Mouse (Mus musculus) stomach, postnatal 0 days (tissue): ENCODE measurements around the gene Reep3. TPM values are rescaled to one million over a fixed set of nuclear protein-coding genes. Genes with fewer than 3 reads are reported as not detected.

Experiments used
- ATAC-seq: fragments of 200-750 bp; cut with Nextera tagmentation; 2 replicates; pipeline ENCODE4 v1.8.0; 2017; ENCODE audit not compliant: low FRiP score, low TSS enrichment
- DNase-seq: peaks from one replicate; pipeline ENCODE4 v3.0.0-alpha.2; 2016; ENCODE audit warnings: low spot score
- H3K27ac ChIP-seq: fragments of 300-500 bp; sonication (generic); replicated peaks from 2 replicates; pipeline ENCODE4 v1.5.1; 2014; ENCODE audit warnings: mild to moderate bottlenecking, control low read depth
- H3K27me3 ChIP-seq: fragments of 300-500 bp; sonication (generic); 2 replicates; pipeline ENCODE4 v1.6.1; 2014; ENCODE audit warnings: low read length; ENCODE audit not compliant: control insufficient read depth, insufficient read depth
- H3K36me3 ChIP-seq: fragments of 300-500 bp; sonication (generic); 2 replicates; pipeline ENCODE4 v1.6.1; 2014; ENCODE audit warnings: low read length, mixed read lengths; ENCODE audit not compliant: control insufficient read depth, insufficient read depth
- H3K4me1 ChIP-seq: fragments of 300-500 bp; sonication (generic); replicated peaks from 2 replicates; pipeline ENCODE4 v1.6.1; 2014; ENCODE audit warnings: antibody characterized with exemption; ENCODE audit not compliant: control insufficient read depth, insufficient read depth
- H3K4me2 ChIP-seq: fragments of 300-500 bp; sonication (generic); replicated peaks from 2 replicates; pipeline ENCODE4 v1.6.1; 2014; ENCODE audit warnings: low read depth, mild to moderate bottlenecking, control low read depth, moderate library complexity
- H3K4me3 ChIP-seq: fragments of 300-500 bp; sonication (generic); 2 replicates; pipeline ENCODE4 v1.5.1; 2014; ENCODE audit warnings: low read depth, low read length, control low read depth
- H3K9ac ChIP-seq: fragments of 300-500 bp; sonication (generic); 2 replicates; pipeline ENCODE4 v1.6.1; 2014; ENCODE audit warnings: mild to moderate bottlenecking, low read length, control low read depth, mixed read lengths
- H3K9me3 ChIP-seq: fragments of 300-500 bp; sonication (generic); 2 replicates; pipeline ENCODE4 v1.6.1; 2016; ENCODE audit warnings: low read length; ENCODE audit not compliant: control insufficient read depth
- CTCF ChIP-seq: IDR thresholded peaks from 2 replicates; pipeline ENCODE4 v1.5.1; 2016; ENCODE audit warnings: antibody characterized with exemption, low read depth, mild to moderate bottlenecking, moderate library complexity
- EP300 ChIP-seq: optimal IDR thresholded peaks from 2 replicates; pipeline ENCODE3; 2016; ENCODE audit warnings: antibody characterized with exemption
- WGBS: fragments of 180-500 bp; shearing (Covaris S2); extraction: QIAGEN DNeasy Blood & Tissue Kit; methylation state at CpG from one replicate; pipeline ENCODE4 v1.1.7; 2014; 5-methylcytosine and 5-hydroxymethylcytosine counted together
- polyA plus RNA-seq: library from polyadenylated mRNA; unstranded; fragments of >200 nt; fragmentation: Nextera tagmentation; extraction: Ambion mirVana; gene quantifications from 2 replicates; pipeline ENCODE4 v1.2.1, GENCODE M21; 2015

Reep3 gene
- polyA plus RNA-seq, 1 experiment from 2014 or later, result 38.6 TPM

DNA sequence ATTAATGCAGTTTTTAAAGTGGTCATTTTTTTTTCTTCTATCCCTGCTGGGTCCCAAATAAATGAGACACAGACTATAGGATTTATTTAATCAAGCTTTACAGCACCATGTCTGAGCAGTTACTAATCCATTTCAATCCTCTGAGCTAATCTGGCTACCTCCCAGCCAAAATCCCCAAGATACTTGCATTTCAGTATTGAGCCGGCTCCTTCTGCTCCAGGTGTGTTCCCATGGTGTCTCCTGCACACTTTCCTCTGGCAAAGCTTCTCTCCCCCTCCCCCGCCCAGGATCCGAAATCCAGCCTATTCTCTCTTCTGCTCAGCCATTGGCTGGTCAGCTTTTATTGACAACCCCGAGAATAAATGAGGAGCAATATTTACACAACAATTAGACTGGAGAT lies 122.3 kb downstream of the Reep3 start:
- no peak for ATAC-seq
- no peak overlapping the region for H3K4me2 ChIP-seq
- WGBS, result 67% methylated on average over 4 of the region's 4 CpGs
- TF ChIP-seq EP300, result no peak
- TF ChIP-seq CTCF, result no peak
- no peaks in the 10 kb centered on the region for H3K4me1 ChIP-seq
- no peak overlapping the region for H3K27ac ChIP-seq
- H3K9me3 ChIP-seq, result no peaks in the 10 kb centered on the region
- H3K4me3 ChIP-seq, result no peak overlapping the region
- no peak for DNase-seq
- H3K36me3 ChIP-seq, result no peaks in the 10 kb centered on the region
- H3K9ac ChIP-seq, result no peak overlapping the region
- H3K27me3 ChIP-seq, result no peaks in the 10 kb centered on the region

DNA sequence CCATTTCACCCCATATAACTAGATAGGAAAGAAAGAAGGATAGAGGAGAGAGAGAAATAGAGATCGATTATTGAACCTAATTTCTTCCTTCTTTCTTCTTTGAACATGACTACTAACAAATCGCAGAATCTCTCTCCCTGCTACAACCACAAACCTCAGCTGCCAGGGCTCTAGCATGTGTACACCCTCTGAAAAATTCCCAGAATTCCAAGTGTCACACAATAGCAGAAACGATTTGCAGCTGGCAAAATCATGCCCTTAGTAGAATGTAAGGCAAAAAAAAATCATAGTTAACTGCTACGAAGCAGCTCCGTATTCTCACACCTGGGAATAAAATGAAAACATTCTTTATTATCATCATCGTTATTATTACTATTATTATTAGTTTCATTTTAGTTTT lies 122.9 kb downstream of the Reep3 start:
- DNase-seq (no peak), ATAC-seq (no peak)
- Histone ChIP-seq H3K9me3 (no peaks in the 10 kb centered on the region), H3K4me3 (no peak overlapping the region), H3K27me3 (no peaks in the 10 kb centered on the region), H3K36me3 (no peaks in the 10 kb centered on the region), H3K27ac (no peak overlapping the region), H3K9ac (no peak overlapping the region), H3K4me2 (no peak overlapping the region), H3K4me1 (no peaks in the 10 kb centered on the region)
- TF ChIP-seq EP300 (no peak), CTCF (no peak)
- WGBS, result 55% methylated on average over 6 of the region's 6 CpGs

DNA sequence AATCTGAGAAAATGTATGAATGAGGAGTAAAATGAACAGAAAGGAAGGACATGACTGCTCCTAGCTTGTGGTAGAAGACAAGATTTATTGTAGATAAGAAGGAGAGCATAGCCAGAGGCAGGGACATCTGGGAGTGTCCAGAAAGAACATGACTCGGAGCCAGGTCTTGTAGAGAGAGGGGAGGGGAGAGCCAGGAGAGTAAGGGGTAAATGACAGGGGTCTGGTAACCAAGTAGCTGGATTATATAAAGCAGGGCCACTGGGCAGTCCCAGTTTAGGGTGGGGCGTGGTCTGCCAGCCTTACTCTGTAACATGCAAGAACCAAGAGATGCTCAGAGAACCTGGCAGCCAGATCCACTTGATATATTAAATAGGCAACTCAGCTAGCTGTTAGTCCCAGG lies 123.5 kb downstream of the Reep3 start:
- Histone ChIP-seq H3K27ac (no peak overlapping the region), H3K9me3 (no peaks in the 10 kb centered on the region), H3K27me3 (no peaks in the 10 kb centered on the region), H3K4me1 (no peaks in the 10 kb centered on the region), H3K4me3 (no peak overlapping the region), H3K4me2 (no peak overlapping the region), H3K36me3 (no peaks in the 10 kb centered on the region), H3K9ac (no peak overlapping the region)
- ATAC-seq (no peak), DNase-seq (no peak)
- TF ChIP-seq EP300 (no peak), CTCF (no peak)
- WGBS, result 55% methylated on average over 2 of the region's 2 CpGs

DNA sequence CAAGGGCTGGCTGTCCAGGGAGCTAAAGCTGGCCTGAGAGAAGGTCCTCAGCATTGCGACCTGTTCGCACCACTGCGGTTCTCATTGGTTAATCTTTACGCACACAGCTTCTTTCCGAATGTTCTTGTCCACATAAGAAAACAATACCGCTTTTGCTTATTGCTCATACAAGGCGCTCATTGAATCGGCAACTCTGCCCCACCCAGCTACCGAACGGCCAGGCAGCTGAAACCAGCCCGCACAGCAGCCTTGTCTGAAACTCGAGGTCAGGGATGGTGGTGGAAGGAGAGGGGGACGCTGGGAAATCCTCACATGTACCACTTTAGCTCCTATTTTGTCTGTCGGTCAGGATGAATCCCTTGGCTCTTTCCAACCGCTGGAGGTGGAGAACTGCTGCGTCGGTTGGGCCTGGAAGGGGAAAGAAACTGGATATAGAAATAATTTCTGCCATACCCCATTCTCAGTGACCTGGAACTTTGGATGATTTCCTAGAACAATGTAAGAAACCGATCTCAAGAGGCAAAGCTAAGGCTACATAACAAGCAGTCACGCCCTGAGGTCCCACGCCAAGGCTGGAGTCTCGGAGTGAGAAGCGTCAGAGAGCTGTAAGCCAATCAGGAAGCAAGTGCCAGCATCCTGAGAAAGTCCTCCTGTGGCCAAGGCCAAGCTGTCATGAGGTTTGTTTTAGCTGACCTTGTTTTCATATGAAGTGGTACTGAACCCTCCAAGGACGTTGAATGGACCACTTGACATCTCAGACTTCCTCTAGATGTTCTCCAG lies 126.2 kb downstream of the Reep3 start:
- ATAC-seq (no peak), DNase-seq (no peak)
- TF ChIP-seq EP300 (no peak), CTCF (no peak)
- Histone ChIP-seq H3K27me3 (no peaks in the 10 kb centered on the region), H3K36me3 (no peaks in the 10 kb centered on the region), H3K4me1 (no peaks in the 10 kb centered on the region), H3K4me3 (no peak overlapping the region), H3K9ac (no peak overlapping the region), H3K4me2 (no peak overlapping the region), H3K27ac (no peak overlapping the region), H3K9me3 (no peaks in the 10 kb centered on the region)
- WGBS, result 84% methylated on average over 23 of the region's 23 CpGs

DNA sequence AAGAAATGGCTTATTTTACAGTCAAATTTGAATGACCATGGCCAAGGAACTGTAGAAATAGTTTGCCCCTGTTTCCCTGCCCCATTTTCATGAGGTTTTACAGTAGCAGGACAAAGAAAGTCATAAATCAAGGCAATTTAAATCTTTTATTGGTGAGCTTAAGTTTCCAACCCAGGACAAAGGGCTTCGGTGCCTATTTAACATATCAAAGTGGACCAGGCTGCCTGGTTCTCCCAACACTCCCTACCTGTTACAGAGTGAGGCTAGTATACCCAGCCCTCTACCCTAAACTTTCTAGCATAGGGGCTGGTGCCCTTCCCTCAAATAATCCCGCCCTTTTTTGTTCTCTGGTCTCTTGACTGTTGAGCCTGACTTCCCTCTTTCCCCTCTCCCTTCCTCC lies 127.2 kb downstream of the Reep3 start:
- ATAC-seq, result no peak
- no peak for TF ChIP-seq EP300
- no peak for TF ChIP-seq CTCF
- no peak overlapping the region for H3K9ac ChIP-seq
- H3K27me3 ChIP-seq, result no peaks in the 10 kb centered on the region
- no peaks in the 10 kb centered on the region for H3K36me3 ChIP-seq
- H3K27ac ChIP-seq, result no peak overlapping the region
- DNase-seq, result no peak
- no peak overlapping the region for H3K4me3 ChIP-seq
- no peak overlapping the region for H3K4me2 ChIP-seq
- no peaks in the 10 kb centered on the region for H3K4me1 ChIP-seq
- WGBS, result 53% methylated on average over 2 of the region's 2 CpGs
- no peaks in the 10 kb centered on the region for H3K9me3 ChIP-seq

DNA sequence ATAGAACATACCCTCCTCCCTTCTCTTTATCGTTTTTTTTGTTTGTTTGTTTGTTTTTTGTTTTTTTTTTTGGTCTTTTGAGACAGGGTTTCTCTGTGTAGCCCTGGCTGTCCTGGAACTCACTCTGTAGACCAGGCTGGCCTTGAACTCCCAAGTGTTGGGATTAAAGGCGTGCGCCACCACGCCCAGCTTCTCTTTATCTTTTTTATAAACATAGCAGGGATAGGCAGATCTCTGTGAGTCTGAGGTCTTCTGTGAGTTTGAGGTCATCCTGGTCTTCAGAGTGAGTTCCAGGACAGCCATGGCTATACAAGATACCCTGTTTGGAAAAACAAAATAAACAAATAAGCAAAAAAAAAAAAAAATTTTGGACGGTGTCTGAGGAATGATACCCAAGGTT lies 127.7 kb downstream of the Reep3 start:
- DNase-seq (no peak), ATAC-seq (no peak)
- H3K4me3 ChIP-seq, result no peak overlapping the region
- H3K27me3 ChIP-seq, result no peaks in the 10 kb centered on the region
- no peaks in the 10 kb centered on the region for H3K36me3 ChIP-seq
- no peak for TF ChIP-seq EP300
- no peak for TF ChIP-seq CTCF
- no peak overlapping the region for H3K4me2 ChIP-seq
- no peak overlapping the region for H3K9ac ChIP-seq
- no peak overlapping the region for H3K27ac ChIP-seq
- no peaks in the 10 kb centered on the region for H3K4me1 ChIP-seq
- no peaks in the 10 kb centered on the region for H3K9me3 ChIP-seq
- WGBS, result 83% methylated on average over 5 of the region's 5 CpGs
